Mouse (Mus musculus) testis, postnatal 10 days (tissue): ENCODE measurements at regions not wholly inside any gene's neighbourhood (a gene's known extent, or its start where the extent isn't known, plus 50 kb on each side); places are given as distances from the start of the nearest gene placed in this dataset.
"Not testable (repeated sequence)": the region's sequence is repeated elsewhere in the genome, so short reads cannot be mapped to it uniquely, and the experiment has no call there.

ENCODE experiments used
- DNase-seq: peaks from one replicate; pipeline ENCODE4 v3.0.0; 2021; ENCODE audit warnings: low spot score

DNA sequence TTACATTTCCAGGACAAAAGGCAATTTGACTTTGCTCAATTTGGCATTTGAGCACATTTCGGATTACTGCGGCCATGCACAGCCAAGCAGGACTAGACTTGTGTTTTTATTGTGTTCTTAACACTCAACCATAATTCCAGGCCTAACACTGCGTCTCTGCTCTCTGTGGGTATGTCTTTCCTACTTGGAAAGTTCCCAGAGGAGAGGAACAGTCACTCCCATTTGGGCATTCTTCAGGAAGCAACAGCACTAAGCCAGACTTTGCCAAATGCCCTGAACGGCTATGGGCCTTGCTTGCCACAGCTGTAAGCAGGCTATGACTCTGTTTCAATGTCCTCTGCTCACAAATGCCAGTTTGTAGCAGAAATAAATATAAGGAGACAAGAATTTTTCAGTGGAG, 56.5 kb upstream of the Pdk3 start:
- DNase-seq, result no peak

- no peak for DNase-seq
Observed at GRCm38 (mm10) chrX:93888966-93889365, 57.0 kb upstream of the Pdk3 start.

GRCm38 (mm10) chrX:93889394-93890042, 57.5 kb upstream of the Pdk3 start:
- peak; percentile 83 for DNase-seq

DNA sequence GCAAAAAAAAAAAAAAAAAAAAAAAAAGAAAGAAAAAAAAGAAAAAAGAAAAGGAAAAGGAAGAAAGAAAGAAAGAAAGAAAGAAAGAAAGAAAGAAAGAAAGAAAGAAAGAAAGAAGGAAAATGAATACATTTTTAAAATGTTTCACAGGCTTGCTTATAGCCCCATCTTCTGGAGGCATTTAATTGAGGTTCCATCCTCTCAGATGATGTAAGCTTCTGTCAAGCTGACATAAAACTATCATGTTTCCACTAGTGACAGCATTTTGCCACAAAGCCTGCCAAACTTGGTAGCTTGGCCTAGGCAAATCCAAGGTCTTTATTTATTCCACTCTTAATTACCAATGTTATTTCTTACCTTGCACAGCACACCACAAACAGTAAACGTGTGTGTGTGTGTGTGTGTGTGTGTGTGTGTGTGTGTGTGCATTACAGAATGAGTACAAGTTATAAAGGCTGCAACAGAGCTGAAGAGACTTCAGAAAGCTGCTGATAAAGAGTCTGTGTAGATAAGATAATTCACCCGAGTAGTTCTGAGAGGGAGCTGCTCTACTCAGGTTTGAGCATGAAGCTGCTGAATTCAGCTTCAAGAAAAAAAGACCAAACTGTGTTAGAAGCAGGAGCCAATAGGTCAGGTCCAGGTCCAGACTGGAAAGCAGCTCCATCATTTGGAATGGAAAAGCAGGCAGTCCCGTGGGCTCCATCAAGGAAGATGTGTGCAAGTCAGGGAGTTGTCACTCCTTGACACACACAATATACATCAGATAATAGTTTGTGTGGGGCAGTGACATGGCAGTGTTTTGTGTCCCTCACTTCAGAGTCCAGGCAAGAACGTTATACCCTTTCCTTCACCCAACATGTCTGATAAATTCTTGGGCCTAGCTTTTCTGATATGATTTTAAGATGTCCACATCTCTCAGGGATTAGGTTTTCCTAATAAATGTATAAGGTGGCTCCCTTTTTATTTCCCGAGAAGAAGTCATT, 65.1 kb upstream of the Pdk3 start:
- no peak for DNase-seq

DNA sequence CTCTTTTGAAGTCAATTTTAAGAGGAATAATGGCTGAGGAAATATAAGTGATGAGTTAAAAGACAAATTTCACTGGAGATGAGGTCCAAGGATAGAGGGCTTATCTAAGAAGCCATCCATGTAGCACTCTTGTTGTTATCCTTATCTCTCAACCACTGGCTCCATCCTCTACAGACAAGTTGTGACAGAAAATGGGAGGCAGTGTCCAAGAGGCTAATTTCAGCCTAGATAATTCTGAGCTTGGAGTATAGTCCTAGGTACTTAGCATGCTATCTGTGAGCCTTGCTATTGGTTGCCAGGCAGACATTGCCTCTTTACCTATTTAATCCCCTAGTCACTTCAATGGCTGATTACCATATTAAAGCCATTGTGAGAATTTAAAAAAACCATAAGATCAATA, 65.2 kb upstream of the AU015836 start:
- DNase-seq, result no peak

DNA sequence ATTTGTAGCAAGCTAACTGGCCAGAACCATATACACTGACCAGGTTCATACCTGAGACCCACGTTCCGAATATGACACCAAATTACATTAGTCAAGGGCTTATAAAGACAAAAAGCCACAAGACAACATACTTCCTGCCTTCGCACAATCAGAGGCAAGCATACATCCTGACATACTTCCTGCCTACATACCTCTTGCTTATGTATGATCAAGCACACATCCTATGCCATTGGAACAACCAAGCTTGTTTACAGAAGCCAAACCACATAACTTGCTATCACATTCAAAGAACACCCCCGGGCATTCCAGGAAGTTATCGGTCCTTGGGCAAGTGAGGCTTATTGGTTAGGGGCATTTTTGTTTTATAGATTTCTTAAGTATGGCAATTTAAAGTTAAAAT, 62.9 kb upstream of the AU015836 start:
- no peak for DNase-seq

DNA sequence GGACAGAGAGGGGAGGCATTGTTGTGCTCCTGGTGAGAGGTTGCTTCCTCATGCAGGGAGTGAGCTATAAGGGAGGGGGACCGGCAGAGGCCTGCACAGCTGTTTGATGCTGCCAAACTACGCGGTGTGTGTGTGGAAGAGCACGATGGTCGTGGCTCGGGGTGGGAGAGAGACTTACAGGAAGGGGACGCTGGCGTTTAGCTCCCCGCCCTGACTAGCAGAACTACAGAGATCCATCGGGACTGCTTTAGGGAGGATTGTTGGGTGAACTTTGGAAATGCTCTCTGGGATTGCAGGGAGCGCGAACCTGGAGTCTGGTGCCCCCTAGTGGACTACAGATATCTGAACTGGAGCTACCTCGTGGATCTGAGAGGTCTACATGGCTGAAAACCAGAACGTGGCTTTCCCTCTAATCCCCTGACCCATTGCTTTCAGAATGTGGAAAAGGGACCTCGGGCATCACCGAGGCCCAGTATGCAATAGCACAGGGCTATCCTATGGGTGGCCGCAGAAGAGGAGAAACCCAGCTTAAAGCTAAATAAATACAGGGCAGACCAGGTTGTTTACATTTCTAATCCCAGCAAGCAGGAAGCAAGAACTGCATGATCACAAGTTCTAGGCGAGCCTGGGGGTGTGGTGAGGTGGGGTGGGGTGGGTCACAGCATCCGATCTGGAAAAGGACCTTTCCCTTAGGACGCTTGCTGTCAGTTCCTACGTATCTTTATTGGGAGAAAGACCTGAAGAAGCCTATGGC, 57.2 kb upstream of the AU015836 start:
- peak; percentile 48 for DNase-seq

- no peak for DNase-seq
Observed at GRCm38 (mm10) chrX:93915548-93915947, 52.9 kb upstream of the AU015836 start.

- not testable (repeated sequence) for DNase-seq
Observed at GRCm38 (mm10) chrX:93917367-93917766, 51.1 kb upstream of the AU015836 start.
